Mouse (Mus musculus) layer of hippocampus, postnatal 36 days (tissue): Measurements from ENCODE around the gene Slc38a10. TPM values are rescaled to one million over a fixed set of nuclear protein-coding genes. Genes with fewer than 3 reads are reported as not detected.

Experiments
- DNase-seq, 2 experiments: peaks; one replicate each; pipeline ENCODE4 v3.0.0; 2022
- total RNA-seq, 2 experiments: library from RNA; stranded (reverse); gene quantifications; 2 replicates each; pipeline ENCODE4 v1.2.3; 2021

Gene Slc38a10
- total RNA-seq, result 10 to 100 TPM; 80.2 to 86.1 TPM

DNA sequence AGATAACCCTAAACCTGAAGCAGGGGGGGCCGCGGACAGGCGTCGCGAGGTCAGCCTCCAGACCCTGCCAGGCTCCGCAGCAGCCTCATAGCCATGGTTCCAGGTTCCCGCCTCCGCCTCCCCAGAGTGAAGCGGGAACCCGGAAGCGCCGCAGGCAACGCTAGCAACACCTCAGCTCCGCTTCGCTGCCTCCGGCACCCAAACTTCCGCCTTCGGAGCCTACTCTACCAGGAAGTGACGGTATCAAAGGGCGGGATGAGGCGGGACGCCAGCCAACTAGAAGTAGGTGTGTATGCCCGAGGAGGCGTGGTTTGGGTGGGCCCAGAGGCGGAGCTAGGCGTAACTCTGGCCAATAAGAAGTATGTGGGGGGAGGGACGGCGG, at the start of gene Slc38a10:
Slc38a10 (minus strand) TSS at position 234 of the 382 bp plus-strand sequence.
- peak; percentile 100 for DNase-seq

DNA sequence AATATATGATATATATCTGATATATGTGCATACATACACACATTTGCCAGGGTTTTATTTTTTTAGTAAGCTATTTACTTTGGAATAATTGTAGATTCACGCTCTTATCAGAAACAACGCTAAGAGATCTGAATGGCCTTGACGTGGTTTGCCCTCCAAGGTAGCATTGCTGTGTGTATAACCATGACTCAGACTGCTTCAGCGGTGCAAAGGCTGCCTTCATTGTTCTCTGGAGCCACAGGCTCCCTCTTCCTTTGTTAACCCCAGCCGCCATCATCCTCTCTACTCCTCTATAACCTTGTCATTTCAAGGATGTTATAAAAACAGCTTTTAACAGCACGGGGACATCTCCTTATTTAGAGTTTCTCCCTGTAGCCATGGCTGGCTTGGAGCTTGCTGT, 49.5 kb upstream of the Slc38a10 start:
- no peak for DNase-seq

DNA sequence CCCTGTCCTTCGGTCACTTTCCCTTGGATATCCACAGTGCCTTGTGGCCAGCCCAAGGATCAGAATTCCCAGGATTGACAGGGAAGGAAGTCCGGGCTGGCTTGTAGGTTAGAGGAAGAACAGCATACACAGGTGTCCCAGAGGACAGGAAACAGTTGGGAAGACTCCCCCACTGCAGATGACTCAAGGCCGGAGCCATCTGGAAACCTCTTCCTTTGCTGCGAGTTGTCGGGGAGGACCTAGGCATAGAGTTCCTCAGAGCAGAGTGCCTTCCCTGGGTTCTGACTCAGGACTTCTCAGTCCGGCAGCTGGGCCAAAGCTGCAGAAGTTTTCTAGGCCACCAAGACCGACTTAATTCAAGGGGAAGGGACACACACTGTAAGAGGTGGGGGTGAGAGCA, 48.6 kb upstream of the Slc38a10 start:
- no peak for DNase-seq

DNA sequence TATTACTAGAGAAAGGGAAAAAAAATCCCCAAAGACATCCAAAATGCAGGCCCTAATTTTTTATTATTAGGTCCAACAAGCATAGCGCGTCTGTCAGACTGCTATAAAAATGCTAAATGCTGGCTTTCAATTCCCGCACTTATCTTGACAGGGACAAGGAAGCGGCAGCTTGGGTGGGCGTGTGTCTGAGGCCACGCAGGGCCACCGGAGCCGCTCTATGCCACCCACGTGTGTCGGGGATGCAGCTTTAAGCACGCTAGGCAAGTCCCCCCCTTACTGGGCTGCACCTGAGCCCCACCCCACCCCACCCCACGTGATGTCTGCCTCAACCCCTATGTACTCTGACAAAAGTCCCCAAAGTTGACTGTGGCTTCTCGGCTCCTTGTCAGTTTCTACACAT, 47.7 kb upstream of the Slc38a10 start:
- no peak for DNase-seq

DNA sequence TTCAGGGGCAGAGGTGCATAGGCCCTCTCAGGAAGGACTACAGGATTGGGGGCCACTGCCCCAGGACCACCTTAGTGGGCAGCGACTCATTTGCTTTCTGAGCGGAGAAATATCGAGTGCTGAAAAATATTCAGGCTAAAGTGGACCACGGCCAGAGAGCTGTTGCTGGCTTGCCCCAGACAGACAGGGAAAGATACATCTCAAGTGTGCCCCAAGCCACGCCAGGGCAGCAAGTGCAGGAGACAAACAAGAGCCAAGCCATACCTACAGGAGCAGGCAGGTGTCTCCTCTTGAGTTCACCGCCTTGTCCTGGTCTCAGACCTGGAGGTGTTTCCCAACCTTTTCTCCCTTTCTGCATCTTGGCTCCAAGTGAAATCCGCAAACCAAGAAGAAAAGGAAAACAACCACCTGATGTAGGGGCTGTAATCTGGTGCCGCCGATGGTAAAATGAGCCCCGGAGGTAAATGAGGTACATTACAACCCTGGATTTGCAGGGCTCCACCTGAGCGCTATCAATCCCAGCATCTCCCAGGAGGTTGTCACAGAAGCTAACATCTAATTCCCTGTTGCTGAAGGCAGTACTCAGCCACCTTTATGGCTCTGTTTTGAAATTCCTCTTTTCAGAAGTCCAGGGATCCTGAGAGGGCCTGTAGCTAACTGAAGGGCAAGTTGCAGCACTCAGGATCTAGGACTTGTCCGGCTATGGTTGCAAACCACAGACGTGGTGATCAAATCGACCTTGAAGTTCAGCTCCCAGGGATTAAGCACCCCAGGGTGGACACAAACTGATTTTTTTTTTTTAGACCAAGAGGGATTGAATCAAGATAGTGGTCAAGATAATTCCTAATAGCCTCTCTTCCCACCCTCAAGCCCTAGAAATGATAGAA, 39.6 kb upstream of the Slc38a10 start:
- DNase-seq, result no peak

DNA sequence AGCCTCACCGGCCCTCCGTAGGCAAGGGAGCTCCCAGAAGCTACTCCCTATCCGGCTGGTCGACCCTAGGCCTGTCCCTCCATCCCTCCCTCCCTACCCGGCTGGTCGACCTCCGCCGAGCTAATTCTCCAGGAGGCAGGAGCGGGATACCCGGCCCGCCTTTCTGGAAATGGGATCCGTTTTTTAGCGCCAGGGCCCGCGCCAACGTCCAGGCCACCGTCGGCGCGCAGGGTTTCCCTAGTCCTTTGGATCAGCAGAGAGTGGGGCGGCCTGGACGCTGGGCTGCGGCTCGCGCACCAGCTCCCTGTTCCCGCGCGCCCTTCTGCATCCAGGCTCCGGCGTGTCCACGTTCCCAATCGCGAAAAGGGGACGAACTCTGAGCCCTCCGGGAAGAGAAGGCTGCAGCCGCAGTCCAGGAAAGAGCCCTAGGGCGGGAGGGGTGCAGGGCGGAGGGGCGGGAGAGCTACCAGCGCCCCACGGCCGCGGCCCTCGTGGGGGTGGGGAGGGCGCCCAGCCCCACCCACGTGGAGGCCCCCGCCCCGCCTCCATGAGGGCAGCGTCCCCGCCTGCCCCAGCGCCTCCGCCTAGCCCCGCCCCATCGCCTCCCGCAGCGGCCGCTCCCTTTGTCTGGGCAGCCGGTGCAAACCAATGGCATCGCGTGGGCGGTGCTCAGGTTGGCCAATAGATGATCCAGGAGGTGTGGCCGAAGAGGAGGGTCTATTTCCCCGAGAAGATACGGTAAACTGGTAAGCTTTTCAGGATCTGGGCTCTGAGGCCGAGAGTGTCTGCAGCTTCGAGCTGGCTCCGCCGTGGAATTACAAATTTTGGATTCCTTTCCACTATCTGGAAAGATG, 38.5 kb upstream of the Slc38a10 start:
- DNase-seq, result peak; percentile 97 to 98

DNA sequence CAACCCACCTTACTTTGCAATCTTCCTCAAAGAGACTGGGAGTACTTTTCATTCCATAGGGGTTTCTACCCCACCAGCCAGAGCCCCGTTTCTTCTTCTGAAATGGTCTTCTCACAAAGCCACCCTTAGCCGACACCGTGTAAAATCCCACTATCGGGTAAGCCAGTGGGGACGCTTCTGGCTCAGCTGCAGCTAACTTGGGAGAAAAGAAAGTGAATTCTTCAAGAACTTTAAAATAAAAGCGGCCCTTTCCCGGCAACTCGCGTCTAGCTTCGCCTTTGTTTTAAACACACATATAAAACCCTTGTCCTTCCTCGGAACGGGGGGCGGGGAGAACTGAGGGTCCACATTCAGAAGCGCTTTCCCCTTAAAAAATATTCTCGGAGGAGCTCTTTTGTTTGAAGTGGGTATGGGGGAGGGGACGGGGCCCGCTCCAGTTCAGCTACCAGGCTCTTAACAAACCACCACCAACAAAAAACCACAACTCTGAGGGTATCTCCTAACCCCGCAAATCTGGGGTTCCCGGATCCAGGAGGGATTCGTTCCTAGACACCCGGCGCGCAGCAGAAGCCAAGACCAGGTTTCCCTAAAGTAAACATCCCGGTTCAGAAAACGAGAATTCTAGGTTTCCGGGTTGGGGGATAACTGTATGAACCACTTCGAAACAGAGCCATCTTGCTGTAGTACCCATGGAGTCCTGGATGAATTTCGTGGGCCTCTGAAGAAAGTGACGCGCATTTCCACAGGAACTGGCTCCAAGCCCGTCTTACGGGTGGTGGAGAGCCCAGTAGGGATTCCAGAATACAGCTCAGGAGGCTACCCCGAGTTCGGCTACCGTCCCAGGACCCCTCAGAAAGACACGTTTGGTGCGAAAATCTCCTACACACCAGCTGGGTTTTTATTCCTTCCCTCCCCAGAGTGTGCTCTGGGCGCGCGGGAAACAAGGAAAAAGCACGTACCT, 37.6 kb upstream of the Slc38a10 start:
- DNase-seq, result peak; percentile 56 to 61

DNA sequence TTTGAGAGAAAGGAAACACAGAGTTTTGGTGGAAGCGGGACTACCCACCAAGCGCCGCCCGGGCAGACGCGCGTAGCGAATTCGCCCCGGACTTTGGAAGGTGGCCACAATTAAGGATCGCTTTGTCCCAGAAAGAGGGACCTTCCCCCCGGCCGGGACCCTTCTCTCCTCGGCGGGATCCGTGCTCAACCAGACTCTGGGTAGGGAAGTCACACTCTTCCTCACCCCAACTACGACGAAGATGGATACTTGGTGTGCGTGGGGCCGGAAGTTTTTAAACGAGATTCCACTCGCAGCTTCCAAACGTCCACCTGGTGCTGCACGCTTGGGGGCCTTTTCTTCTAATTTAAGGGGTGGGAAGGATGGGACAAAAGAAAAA, 36.9 kb upstream of the Slc38a10 start:
- peak; percentile 36 to 49 for DNase-seq

DNA sequence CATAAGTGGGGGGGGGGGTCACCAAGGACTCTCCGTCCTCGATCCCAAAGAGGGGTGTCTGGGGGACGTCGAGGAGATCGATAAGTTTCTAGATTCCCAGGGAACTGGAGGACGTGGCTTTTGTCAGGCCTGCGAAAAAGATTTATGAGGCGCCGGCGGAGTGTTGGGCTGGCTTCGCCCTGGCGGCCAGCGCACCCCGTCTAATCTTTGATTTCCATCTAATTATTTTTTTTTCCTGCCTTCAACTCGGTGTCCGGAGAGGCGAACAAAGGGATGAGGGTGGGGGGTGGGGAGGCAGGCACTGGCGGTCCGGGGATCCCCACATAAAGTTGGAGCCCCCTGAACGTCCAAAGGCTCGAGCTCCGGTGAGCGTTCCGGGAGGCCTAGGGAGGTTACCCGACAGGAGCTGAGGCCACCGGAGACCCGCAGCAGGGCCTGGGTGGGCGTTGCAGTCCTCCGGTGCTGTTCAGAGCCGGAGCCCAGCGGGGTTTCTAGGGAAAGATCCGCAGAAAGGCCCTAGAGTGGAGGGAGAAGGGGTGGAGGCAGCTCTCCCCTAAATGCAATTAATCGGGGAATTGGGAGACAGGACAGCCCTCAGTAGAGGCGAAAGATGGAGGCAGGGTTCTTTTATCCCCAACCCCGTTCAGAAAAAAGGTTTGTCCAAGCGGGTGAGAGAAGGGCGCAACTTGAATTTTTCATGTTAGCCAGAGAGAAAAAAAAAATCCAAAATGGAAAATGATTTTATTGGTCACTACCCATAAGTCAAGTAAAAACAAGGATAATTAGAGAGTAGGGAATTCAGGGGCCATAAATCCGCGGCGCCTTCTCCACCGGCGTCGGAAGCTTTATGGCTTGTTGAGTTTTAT, 36.3 kb upstream of the Slc38a10 start:
- no peak for DNase-seq

DNA sequence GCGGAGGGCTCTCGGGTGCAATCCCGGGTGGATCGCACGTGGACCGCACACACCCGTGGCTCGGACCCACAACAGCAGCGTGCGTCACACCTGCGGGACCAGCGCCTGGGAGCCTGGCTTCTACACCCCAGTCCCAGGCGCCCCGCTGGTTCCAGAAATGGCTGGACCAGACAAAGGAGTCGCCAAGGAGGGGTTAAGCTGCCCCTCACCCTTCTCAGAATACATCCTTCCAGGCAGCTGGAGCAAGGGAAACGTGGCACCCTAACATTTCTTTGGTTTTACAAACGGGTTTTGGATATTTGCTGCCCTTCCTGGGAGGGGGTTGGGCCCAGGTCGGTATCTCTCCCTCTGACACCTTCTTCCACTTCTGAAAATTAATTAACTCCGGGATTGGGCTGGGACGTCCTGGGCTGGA, 35.7 kb upstream of the Slc38a10 start:
- DNase-seq, result no peak

DNA sequence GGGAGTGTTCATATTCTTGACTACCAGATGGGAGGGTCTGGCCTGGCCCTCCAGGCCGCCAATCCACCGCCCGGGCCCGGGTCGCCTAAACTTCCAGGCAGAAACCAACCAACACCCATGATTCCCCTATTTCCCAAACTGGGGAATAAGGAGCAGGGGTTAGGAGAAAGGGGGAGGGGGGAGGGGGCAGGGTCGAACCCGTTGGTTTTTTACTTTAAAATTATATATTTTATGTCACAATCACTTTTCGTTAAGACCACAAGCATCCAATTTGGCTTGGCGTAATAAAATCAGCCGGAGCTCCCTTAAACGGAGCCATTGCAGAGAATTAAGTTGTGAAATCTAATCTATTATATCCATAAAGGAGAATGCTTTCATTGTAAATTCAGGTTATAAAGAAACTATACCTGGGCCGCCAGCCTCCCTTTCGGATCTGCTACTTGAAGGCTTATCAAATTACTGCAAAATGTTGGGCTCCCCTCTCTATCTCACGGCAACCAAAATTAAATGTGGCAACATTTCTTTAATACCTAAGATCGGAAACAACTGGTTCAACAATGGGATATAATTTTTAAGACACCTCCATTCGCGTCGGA, 35.1 kb upstream of the Slc38a10 start:
- no peak for DNase-seq

DNA sequence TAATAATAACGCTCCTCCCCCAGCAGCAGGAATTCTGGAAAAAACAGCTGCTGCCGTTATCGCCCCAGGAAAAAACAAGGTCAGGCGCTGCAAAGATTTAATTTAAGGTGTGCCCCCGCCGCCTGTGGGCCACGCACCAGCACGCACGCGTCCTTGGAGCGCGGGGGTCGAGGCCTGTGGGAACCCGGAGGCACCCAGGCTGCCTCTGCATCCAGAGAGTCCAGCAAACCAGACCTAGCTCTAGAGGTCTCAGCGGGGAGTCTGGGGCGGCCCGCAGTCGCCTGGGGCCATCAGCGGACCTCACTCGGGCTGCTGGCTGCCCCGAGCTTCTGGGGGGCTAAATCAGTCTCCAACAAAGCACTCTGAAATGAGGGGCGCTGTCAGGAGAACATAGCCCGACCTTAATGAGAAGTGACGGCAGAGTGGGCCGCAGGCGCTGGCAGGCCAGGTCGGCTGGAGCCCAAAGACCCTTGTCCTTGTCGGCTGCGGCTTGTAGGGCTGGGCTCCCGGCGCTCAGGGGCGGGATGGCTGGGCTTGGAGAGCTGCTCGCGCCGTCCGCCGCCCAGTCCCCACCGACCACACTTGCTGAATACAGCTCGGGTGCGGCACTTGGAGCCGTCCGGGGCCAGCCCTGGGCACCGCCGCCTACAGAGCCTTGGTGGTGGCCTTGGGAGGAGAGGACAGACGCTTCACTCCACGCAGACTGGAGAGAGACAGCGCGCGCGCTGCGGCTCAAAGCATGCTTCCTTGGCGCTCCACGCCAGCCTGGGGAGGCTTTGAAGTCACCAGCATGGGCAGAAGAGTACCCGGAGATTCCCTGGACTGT, 34.4 kb upstream of the Slc38a10 start:
- DNase-seq, result peak in 1 of 2 experiments; percentile 54

DNA sequence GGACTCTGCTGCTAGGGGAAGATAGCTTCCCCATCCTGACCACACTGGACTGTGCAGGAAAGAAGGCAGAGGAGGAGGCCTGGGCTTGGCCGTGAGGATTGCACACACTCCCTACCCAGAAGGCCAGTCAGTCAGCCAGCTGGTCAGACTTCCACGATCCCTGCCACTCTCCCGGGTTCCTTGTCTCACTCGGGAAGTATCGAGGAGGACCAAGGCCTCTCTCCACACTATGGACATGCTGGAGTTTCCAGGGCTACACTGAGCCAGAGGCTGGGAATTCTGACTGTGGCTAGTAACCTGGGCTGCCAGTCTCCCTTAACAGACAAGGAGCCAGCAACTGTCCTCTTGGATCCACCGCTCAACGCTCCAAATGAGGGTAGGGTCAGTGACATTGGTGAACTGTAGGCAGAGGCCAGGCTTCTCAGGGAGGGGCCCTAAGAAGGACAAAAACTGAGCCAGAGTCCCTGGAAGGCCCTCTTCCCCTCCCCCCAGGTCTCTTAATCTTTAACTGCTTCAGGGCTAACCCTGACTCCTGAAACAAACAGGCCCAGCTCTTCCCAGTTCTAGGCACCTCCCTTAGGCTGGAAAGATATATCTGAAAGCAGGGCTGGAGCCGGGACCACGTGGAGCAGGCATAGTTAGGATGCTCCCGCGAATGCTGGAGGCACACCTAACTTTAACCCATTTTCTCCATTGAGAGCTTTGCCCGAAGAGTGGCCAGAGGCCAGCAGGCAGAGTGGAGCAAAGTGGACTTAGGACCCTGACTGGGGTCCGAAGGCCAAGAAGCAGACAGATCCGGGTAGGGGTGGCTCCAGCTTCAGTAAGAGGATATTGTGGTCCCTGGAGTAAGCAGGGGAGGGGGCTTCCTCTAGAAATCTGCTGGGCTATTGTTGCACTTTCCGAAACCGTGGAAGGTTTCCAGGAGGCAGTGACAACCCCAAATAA, 33.5 kb upstream of the Slc38a10 start:
- no peak for DNase-seq

DNA sequence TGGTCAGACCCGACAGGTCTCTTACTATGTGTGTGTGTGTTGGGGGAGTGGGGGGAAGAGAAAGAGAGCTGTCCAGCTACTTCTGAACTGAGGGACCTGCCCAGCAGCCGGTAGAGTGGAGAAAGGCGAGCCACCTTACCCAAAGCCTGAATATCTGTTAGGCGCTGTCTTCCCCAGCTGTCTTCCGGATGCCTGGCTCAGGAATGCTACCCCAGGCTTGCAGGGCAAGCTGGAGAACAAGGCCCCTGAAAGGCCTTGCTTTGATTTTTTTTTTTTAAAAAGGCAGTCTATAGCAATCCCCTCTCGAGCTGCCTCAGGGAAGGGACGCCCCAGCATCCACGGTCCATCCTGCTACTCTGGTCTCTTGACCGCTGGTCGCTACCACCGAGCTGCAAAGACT, 32.6 kb upstream of the Slc38a10 start:
- DNase-seq, result no peak

DNA sequence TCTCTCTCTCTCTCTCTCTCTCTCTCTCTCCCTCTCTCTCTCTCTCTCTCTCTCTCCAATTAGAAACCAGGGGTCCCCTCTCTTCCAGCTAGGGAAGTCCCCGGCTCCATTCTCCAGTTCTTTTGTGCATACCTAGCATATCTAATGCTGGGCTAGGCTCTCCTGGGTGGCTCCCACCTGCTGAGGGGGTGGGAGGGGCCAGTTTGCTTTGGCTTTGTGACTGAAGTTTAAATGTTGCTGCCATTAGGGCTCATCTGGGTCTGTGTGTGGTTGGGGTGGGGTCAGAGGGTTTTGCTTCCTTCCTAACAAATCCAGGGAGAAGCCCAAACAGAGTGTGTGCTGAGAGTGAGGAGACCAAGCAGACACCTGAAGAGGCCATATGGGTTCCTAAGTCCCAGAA, 32.0 kb upstream of the Slc38a10 start:
- no peak for DNase-seq

DNA sequence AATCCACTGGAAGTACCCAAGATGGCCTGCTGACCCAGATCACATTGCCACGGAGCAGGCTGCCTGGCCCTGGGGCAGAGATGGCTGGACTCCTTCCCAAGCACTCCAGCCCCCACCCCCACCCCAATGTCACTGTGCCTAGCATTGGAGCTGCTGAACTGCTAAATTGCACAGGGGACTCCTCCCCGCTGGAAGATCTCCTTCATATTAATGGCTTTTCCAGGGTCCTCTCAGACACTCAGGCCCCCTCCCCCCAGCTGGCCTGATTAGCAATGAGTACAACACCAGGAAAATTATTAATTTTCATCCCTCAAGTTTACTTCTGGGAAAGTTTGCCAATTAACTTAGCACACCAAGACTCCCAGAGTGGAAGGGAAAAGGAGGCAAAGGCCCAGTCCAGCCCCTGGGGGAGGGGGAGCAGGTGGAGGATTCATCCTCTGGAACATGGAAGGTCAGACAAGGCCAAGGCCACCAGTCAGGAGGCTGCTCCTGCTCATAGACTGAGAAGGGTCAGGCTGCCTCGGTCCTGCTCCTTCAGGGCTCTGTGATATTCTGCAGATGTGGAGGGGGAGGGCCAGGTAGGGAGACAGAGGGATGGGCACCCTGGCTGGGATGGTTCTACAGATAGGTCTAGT, 31.4 kb upstream of the Slc38a10 start:
- DNase-seq, result no peak

DNA sequence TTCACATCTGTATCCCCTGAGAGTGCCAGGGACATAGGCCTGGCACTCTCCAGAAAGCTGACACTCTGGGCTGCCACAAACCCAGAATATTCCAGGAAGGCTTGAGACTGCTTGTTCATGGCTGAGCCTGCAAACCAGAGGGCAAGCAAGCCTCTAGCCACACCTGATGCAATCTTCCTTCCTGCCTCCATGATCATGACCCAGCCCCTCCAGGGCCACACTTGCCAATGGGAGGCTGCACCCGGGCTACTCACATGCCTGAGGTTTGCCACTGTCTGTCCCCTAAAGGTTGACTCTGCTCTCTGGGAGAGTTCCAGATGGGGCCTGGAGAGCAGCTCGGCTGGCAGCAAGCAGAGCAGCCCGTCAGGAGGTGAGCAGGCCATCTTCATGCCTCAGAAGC, 30.2 kb upstream of the Slc38a10 start:
- DNase-seq, result no peak

DNA sequence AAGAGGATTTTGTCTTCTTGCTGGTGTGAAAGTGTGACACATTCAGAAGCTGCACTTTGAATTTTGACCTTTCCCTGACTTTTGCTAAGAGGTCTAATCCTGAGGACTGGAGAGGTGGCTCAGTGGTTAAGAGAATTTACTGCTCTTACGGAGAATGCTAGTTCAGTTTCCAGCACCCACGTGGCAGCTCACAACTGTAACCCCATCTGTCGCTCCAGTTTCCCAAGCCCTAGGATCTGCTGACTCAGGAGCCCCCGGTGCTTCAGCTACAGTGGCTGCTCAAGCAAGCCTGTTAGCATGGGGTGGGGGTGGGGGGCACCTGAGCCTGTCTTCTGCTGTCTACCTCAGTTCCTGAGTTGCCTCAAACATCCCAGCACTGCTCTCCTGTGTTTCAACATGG, 28.2 kb upstream of the Slc38a10 start:
- peak in 1 of 2 experiments; percentile 58 for DNase-seq
